Mouse (Mus musculus): ENCODE measurements around the gene Kcnn1. TPM values are rescaled to one million over a fixed set of nuclear protein-coding genes. Genes with fewer than 3 reads are reported as not detected.
A peak's percentile ranks its signal among the peaks of the same experiment; 100 is the strongest.
"Not testable (repeated sequence)": the region's sequence is repeated elsewhere in the genome, so short reads cannot be mapped to it uniquely, and the experiment has no call there.

Kcnn1 gene
- polyA plus RNA-seq, 1 experiment from 2014 or later: 2.0 TPM

DNA sequence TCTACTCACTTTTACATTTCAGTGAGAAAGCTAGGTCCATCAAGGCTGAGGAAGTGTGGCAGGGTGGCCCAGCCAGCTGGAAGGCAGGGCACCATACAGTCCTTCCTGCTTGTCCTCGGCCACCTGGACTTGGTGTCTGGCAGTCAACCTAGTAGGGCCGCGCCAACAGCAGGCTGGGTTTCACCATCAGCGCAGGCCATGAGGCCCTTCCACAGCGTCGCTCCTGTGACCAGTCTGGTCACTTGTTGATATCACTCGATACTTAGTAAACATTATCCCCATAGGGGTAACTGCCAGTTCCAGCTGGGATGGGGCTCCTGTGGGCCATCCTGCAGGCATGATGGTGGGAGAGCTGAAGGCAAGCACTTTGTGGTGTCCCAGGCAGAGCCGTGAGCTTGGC lies 31.5 kb downstream of the Kcnn1 start:
- ATAC-seq: no peak
- H3K4me3 ChIP-seq (replicated peaks): no peak overlapping the region
- no peaks in the 10 kb centered on the region for H3K27me3 ChIP-seq (replicated peaks)
- H3K9ac ChIP-seq: no peak overlapping the region
- H3K9me3 ChIP-seq: 0 out of 2 replicates have a peak, but pooled peaks cover 2% of the 10 kb centered on the region
- H3K36me3 ChIP-seq: peaks cover 2% of the 10 kb centered on the region; the same call in 1 of the 2 replicates
- no peak overlapping the region for H3K27ac ChIP-seq
- no peak overlapping the region for H3K4me2 ChIP-seq (replicated peaks)
- 81% methylated on average over 8 of the region's 8 CpGs for WGBS
- peaks cover 7% of the 10 kb centered on the region; the same call in 1 of the 2 replicates for H3K4me1 ChIP-seq (replicated peaks)

GRCm38 (mm10) chr8:70827796-70828195 lies 35.3 kb downstream of the Kcnn1 start:
- 80% methylated on average over 1 of the region's 1 CpGs for WGBS
- Histone ChIP-seq H3K36me3 (no peaks in the 10 kb centered on the region), H3K4me1 (replicated peaks) (no peaks in the 10 kb centered on the region), H3K4me3 (replicated peaks) (no peak overlapping the region), H3K9ac (no peak overlapping the region), H3K27me3 (replicated peaks) (no peaks in the 10 kb centered on the region), H3K27ac (no peak overlapping the region), H3K9me3 (0 out of 2 replicates have a peak, but pooled peaks cover 2% of the 10 kb centered on the region), H3K4me2 (replicated peaks) (no peak overlapping the region)
- ATAC-seq: no peak

GRCm38 (mm10) chr8:70827010-70827409 lies 36.0 kb downstream of the Kcnn1 start:
- ATAC-seq: no peak
- Histone ChIP-seq H3K4me3 (replicated peaks) (no peak overlapping the region), H3K27me3 (replicated peaks) (no peaks in the 10 kb centered on the region), H3K9me3 (0 out of 2 replicates have a peak, but pooled peaks cover 2% of the 10 kb centered on the region), H3K27ac (no peak overlapping the region), H3K36me3 (no peaks in the 10 kb centered on the region), H3K9ac (no peak overlapping the region), H3K4me1 (replicated peaks) (0 out of 2 replicates have a peak, but pooled peaks cover under 1% of the 10 kb centered on the region), H3K4me2 (replicated peaks) (no peak overlapping the region)
- 95% methylated on average over 2 of the region's 2 CpGs for WGBS

- no peaks in the 10 kb centered on the region for H3K36me3 ChIP-seq
- H3K27ac ChIP-seq: no peak overlapping the region
- H3K4me1 ChIP-seq (replicated peaks): 0 out of 2 replicates have a peak, but pooled peaks cover 5% of the 10 kb centered on the region
- H3K4me3 ChIP-seq (replicated peaks): no peak overlapping the region
- H3K9me3 ChIP-seq: 0 out of 2 replicates have a peak, but pooled peaks cover 2% of the 10 kb centered on the region
- H3K4me2 ChIP-seq (replicated peaks): no peak overlapping the region
- no peak for ATAC-seq
- H3K27me3 ChIP-seq (replicated peaks): no peaks in the 10 kb centered on the region
- no peak overlapping the region for H3K9ac ChIP-seq
- 82% methylated on average over 8 of the region's 8 CpGs for WGBS
These were observed 37.2 kb downstream of the Kcnn1 start for GRCm38 (mm10) chr8:70825816-70826215.

GRCm38 (mm10) chr8:70823802-70824201 lies 39.3 kb downstream of the Kcnn1 start:
- H3K4me3 ChIP-seq (replicated peaks): no peak overlapping the region
- 0 out of 2 replicates have a peak, but pooled peaks cover 2% of the 10 kb centered on the region for H3K9me3 ChIP-seq
- H3K4me1 ChIP-seq (replicated peaks): peaks cover 9% of the 10 kb centered on the region; the same call in 1 of the 2 replicates
- ATAC-seq: no peak
- H3K9ac ChIP-seq: no peak overlapping the region
- no peaks in the 10 kb centered on the region; the same call in 1 of the 2 replicates for H3K27me3 ChIP-seq (replicated peaks)
- H3K4me2 ChIP-seq (replicated peaks): no peak overlapping the region
- 89% methylated on average over 7 of the region's 7 CpGs for WGBS
- H3K36me3 ChIP-seq: no peaks in the 10 kb centered on the region
- no peak overlapping the region for H3K27ac ChIP-seq

- H3K27me3 ChIP-seq (replicated peaks); H3K4me1 ChIP-seq (replicated peaks); H3K36me3 ChIP-seq; H3K27ac ChIP-seq; H3K9ac ChIP-seq; H3K4me2 ChIP-seq (replicated peaks); H3K4me3 ChIP-seq (replicated peaks); ATAC-seq; H3K9me3 ChIP-seq: not testable (repeated sequence)
- 84% methylated on average over 3 of the region's 3 CpGs for WGBS
These were observed 40.5 kb downstream of the Kcnn1 start for GRCm38 (mm10) chr8:70822594-70822993.

- Histone ChIP-seq H3K4me2 (replicated peaks) (no peak overlapping the region), H3K36me3 (no peaks in the 10 kb centered on the region), H3K9ac (peak overlapping the region; percentile 20; the same call in 1 of the 2 replicates), H3K27ac (no peak overlapping the region), H3K9me3 (0 out of 2 replicates have a peak, but pooled peaks cover 1% of the 10 kb centered on the region), H3K27me3 (replicated peaks) (peaks cover 5% of the 10 kb centered on the region), H3K4me3 (replicated peaks) (no peak overlapping the region), H3K4me1 (replicated peaks) (peaks cover 11% of the 10 kb centered on the region)
- ATAC-seq: no peak
- WGBS: 43% methylated on average over 11 of the region's 11 CpGs
These were observed 41.1 kb downstream of the Kcnn1 start for GRCm38 (mm10) chr8:70821992-70822391.

DNA sequence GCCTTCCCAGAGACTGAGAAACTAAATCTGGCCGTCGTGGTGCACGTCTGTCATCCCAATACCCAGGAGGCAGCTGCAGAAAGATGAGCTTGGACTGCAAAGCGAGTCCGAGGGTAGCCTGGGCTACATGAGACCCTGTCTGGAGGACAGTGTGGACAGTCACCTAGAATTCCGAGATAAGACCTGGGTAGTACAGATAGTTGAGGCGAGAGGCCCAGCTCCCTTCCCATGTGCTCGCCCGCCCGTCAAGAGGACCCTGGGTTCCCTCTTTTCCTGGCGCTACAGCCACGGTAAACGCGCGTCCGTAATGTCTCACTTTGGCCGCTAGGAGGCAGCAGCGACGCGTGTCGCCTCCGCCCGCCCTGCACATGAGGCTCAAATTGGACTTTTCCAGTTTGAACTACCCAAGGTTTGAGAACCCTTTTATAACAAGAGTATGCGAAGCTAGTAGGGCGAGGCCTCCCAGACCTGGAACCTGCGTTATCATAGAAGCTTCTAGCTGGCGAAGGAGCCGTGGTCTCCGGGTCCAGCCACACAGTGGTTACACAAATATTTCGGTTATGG lies 41.6 kb downstream of the Kcnn1 start:
- 15% methylated on average over 30 of the region's 30 CpGs for WGBS
- ATAC-seq: 0 out of 2 replicates have a peak, but pooled peaks have one; percentile 32
- H3K36me3 ChIP-seq: no peaks in the 10 kb centered on the region
- no peaks in the 10 kb centered on the region for H3K9me3 ChIP-seq
- H3K9ac ChIP-seq: peak overlapping the region; percentile 20; the same call in 1 of the 2 replicates
- H3K4me1 ChIP-seq (replicated peaks): peaks cover 15% of the 10 kb centered on the region
- H3K4me3 ChIP-seq (replicated peaks): no peak overlapping the region
- H3K27ac ChIP-seq: no peak overlapping the region
- H3K27me3 ChIP-seq (replicated peaks): peaks cover 9% of the 10 kb centered on the region
- no peak overlapping the region for H3K4me2 ChIP-seq (replicated peaks)

- Histone ChIP-seq H3K27ac (no peak overlapping the region), H3K27me3 (replicated peaks) (peaks cover 13% of the 10 kb centered on the region), H3K4me2 (replicated peaks) (peak overlapping the region; percentile 39), H3K9ac (no peak overlapping the region), H3K9me3 (no peaks in the 10 kb centered on the region), H3K4me1 (replicated peaks) (peaks cover 15% of the 10 kb centered on the region), H3K4me3 (replicated peaks) (0 out of 2 replicates have a peak overlapping the region, but pooled peaks have one; percentile 10), H3K36me3 (no peaks in the 10 kb centered on the region)
- peak; percentile 77 for ATAC-seq
- 7% methylated on average over 31 of the region's 31 CpGs for WGBS
These were observed 42.7 kb downstream of the Kcnn1 start for GRCm38 (mm10) chr8:70820101-70820935.

GRCm38 (mm10) chr8:70816679-70817078 lies 46.4 kb downstream of the Kcnn1 start:
- Histone ChIP-seq H3K4me2 (replicated peaks) (peak overlapping the region; percentile 55), H3K9ac (0 out of 2 replicates have a peak overlapping the region, but pooled peaks have one; percentile 1), H3K36me3 (no peaks in the 10 kb centered on the region), H3K9me3 (no peaks in the 10 kb centered on the region), H3K27me3 (replicated peaks) (peaks cover 13% of the 10 kb centered on the region), H3K4me3 (replicated peaks) (peak overlapping the region; percentile 18; the same call in 1 of the 2 replicates), H3K27ac (no peak overlapping the region), H3K4me1 (replicated peaks) (peaks cover 11% of the 10 kb centered on the region)
- ATAC-seq: peak; percentile 76
- WGBS: 7% methylated on average over 27 of the region's 30 CpGs

GRCm38 (mm10) chr8:70812885-70813284 lies 50.2 kb downstream of the Kcnn1 start:
- Histone ChIP-seq H3K36me3 (no peaks in the 10 kb centered on the region), H3K27ac (no peak overlapping the region), H3K4me3 (replicated peaks) (no peak overlapping the region), H3K4me1 (replicated peaks) (peaks cover 6% of the 10 kb centered on the region), H3K9ac (no peak overlapping the region), H3K9me3 (no peaks in the 10 kb centered on the region), H3K27me3 (replicated peaks) (peaks cover 15% of the 10 kb centered on the region), H3K4me2 (replicated peaks) (no peak overlapping the region)
- ATAC-seq: no peak
- 57% methylated on average over 4 of the region's 4 CpGs for WGBS

- Histone ChIP-seq H3K4me3 (replicated peaks) (no peak overlapping the region), H3K9ac (no peak overlapping the region), H3K36me3 (no peaks in the 10 kb centered on the region), H3K4me1 (replicated peaks) (peaks cover 5% of the 10 kb centered on the region), H3K4me2 (replicated peaks) (no peak overlapping the region), H3K9me3 (no peaks in the 10 kb centered on the region), H3K27ac (no peak overlapping the region), H3K27me3 (replicated peaks) (peaks cover 11% of the 10 kb centered on the region)
- no peak for ATAC-seq
- WGBS: 41% methylated on average over 4 of the region's 4 CpGs
These were observed 51.0 kb downstream of the Kcnn1 start for GRCm38 (mm10) chr8:70812055-70812454.
